Mouse (Mus musculus): Measurements from ENCODE around the gene Nt5m.

Gene Nt5m

DNA sequence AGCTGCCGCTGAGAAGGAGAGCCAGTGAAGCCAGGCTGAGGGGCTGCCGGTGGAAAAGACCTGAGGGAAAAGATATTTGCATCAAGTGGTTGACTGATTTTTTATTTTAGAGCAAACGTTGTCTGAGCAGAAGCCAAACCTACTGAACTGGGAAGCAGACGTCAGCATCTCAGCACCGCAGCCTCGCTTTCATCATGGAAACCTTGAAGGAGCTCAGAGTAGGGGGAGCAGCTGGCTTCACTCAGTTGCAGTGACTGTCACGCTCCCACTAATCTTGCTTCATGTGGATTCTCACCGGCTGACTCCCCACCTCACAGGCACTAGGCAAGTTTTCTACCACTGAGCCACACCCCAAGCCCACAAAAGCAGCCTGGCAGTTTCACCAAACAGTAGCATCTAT lies 56.1 kb downstream of the Nt5m start:
- in situ Hi-C loops (cut with MboI; ENCODE audit: low pct_unique_long_range_greater_than_20kb in 1 of 2, low sequenced_read_pairs in 2 of 2, unreplicated experiment in 1 of 2) = no loop called here

DNA sequence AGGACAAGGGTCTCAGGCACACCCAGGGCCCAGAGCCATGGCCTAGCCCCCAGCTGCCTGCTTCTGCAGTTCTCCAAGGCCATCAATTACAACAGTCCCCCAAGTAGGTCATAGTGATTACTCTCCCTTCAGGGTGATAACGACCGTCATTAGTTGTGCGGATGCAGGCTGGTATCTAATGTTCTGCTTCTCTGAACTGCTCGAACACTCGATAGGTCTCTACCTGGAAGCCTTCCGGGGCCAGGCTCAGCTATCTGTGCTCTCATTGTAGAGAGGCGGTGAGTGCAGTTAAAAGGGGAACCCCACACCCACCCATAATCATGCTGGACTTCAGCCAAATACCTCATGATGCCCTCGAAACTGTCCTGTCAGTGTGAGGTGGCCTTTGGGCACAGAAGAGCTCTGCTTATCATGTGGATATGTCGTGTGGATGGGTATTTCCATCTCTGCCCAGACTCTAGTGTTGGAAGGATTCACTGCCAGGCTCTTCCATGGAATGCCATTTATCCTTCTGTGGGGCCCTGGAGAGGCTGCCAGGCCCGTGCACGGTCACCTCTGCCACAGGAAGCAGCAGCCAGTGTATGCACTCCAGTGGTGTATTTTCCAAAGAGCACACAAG lies 58.8 kb downstream of the Nt5m start:
- in situ Hi-C loops (cut with MboI; ENCODE audit: low pct_unique_long_range_greater_than_20kb in 1 of 2, low sequenced_read_pairs in 2 of 2, unreplicated experiment in 1 of 2) = no loop called here

DNA sequence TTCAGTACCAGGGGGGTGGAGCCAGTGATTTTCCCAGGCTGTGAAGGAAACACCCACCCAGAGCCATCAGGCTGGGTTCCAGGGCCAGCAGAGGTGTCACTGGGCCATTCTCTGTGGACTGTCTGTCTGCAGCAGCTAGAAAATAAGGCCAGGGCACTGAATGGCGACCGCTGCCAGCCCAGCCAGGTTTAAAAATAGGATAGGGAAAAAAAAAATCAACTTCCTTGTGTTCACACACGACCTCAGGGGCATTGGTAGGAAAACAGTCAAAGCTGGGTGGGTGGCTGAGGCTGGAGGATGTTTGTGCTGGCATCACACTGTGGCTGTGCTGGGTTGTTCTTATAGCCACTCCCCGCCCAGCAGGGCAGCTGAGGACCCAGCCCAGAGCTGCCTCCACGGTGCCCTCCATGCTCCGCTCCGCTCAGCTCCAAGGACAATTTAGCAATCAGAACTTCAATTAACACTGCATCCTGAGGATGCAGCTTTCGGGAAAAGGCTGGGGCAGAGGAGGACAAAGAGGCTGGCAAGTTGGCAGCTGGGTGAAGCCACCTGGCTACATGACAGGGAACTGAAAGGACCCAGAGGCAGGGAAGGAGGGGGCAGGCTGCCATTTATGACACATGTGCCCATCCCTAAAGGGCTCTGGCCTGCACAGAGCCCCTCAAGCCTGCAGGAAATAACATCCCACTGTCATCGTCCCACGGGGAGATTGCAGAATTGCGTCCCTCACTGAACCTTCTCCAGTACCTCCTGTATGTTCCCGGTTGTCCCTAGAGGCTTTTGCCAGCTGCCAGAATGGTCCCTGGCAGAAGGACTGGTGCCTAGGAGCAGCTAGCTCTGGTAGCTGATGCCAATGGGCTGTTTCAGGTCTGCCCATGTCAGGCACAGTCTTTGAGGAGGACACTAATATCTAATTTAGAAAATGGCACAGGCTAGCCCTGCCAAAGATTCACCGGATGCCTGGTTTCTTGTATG lies 60.8 kb downstream of the Nt5m start:
- in situ Hi-C loops (cut with MboI; ENCODE audit: low pct_unique_long_range_greater_than_20kb in 1 of 2, low sequenced_read_pairs in 2 of 2, unreplicated experiment in 1 of 2) = no loop called here

DNA sequence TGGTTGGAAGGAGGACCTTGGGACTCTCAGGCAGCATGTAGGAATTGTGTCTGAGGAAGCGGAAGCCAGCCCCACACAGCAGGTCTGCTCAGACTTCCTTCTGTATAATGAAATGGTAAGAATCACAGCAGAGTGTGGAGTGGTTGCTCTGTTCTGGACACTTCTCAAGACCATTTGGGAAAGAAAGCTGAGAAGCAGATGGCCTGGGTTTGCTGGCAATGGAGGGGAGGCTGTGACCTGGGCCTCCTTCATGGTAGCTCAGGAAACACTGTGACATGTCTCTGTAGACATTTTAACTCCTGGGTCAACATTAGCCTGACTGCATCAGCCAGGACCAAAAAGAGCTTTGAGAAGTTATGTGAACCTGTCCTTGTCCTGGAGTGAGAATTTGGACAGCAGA lies 61.7 kb downstream of the Nt5m start:
- in situ Hi-C loops (cut with MboI; ENCODE audit: low pct_unique_long_range_greater_than_20kb in 1 of 2, low sequenced_read_pairs in 2 of 2, unreplicated experiment in 1 of 2) = no loop called here

DNA sequence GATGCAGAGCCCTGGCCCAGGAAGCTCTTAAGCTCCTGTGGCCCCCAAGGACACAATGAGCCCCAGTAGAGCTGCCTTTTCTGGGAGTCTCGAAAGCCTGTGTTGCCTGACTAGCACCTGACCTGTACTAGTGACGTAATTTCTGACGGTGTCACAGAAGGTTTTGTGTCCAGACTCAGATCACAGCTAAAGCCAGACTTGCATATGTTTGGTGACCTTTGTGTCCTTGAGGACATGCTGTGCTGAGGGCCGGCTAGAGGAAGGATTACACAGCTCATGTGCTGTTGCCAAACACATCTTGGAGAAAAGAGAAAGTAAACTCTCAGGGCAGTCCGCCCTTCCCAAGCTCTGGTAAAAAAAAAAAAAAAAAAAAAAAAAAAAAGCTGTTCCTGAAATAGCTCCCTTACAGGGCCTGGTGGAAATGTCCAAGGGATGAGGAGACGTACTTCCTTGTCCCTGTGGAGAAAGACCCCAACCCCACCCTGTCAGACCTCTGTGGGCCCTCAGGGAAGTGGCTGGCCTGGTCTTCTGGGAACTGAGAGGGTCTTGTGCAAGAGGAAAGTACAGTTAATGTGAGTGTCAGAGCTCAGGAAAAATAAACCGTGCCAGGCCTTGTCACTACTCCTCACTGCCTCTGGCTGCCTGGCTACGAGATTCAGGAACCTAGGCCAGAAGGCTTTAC lies 62.9 kb downstream of the Nt5m start:
- in situ Hi-C loops (cut with MboI; ENCODE audit: low pct_unique_long_range_greater_than_20kb in 1 of 2, low sequenced_read_pairs in 2 of 2, unreplicated experiment in 1 of 2) = no loop called here

DNA sequence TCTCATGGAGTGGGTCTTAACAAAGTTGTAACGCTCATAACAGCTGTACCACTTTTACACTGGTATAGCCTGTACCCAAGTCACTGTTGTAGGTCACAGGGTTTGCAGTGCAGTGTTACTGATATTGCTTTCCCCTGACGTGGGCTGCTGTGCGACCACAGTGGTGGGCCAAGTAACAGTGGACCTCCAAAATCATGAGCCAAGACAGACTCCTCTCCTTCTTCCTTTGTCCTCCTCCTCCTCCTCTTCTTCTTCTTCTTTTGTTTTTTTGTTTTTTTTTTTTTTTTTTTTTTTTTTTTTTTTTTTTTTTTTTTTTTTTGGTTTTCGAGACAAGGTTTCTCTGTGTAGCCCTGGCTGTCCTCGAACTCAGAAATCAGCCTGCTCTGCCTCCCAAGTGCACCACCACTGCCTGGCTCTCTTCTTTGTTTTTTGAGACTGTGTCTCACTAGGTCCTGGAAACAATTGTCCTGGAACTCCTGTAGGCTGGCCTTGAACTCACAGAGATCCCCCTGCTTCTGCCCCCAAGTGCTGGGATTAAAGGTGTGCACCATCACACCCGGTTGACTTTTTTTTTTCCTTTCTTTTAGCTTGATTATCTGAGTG lies 67.4 kb downstream of the Nt5m start:
- in situ Hi-C loops (cut with MboI; ENCODE audit: low pct_unique_long_range_greater_than_20kb in 1 of 2, low sequenced_read_pairs in 2 of 2, unreplicated experiment in 1 of 2) = no loop called here

DNA sequence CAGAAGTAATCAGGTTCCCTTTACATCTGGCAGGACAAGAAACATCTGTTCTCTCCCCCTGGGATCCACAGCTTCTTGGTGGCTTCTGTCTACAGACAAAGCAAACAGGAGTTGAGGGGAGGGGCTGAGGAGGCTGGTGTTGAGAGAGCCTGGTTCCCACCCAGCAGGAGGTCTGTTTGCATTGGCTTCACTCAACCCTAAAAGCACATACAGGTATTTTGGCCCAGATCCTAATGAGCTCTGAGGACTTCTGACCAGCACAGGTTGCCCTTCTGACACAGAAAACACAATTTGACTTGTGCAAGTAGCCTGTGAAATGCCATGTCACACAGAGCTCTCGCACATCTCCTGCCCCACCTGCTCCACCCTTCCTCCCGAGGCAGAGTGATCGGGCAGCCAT lies 69.2 kb downstream of the Nt5m start:
- in situ Hi-C loops (cut with MboI; ENCODE audit: low pct_unique_long_range_greater_than_20kb in 1 of 2, low sequenced_read_pairs in 2 of 2, unreplicated experiment in 1 of 2) = no loop called here

DNA sequence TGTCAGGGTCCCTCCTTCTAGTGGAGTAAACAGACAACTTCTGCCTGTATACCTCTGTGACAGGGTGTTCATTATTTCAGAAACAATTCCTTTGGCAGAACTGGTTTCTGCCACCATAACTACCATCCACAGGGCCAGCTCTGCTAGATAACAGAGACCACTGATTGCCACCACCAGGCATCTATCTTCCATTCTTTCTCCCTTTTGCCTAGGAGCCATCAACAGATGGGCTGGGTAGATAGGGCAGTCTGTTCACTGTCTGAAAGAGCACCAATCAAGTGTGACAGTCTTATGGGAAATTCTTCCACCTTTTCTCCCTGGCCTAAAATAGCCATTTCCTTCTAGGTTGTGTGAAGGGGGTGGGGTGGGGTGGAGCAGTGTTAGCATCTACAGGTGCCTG lies 71.3 kb downstream of the Nt5m start:
- in situ Hi-C loops (cut with MboI; ENCODE audit: low pct_unique_long_range_greater_than_20kb in 1 of 2, low sequenced_read_pairs in 2 of 2, unreplicated experiment in 1 of 2) = no loop called here

DNA sequence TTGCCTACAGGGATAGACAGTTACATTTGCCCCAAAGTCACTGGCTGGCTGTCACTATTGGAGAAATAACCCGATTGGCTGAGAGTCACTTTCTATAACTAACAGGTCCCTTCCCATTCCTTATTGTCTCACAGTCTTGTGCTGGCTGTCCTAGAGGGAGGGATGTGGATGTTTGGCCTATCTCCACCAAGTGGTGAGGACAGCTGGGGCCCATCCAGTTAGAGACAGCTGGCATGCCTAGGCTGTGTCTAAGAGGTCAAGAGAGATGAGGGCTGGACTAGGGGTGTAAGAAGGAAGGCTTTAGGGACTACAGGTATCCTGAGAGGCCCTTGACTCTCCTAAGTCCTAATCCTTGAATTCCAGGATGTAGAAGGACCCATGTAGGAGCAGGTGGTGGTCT lies 72.3 kb downstream of the Nt5m start:
- in situ Hi-C loops (cut with MboI; ENCODE audit: low pct_unique_long_range_greater_than_20kb in 1 of 2, low sequenced_read_pairs in 2 of 2, unreplicated experiment in 1 of 2) = no loop called here

DNA sequence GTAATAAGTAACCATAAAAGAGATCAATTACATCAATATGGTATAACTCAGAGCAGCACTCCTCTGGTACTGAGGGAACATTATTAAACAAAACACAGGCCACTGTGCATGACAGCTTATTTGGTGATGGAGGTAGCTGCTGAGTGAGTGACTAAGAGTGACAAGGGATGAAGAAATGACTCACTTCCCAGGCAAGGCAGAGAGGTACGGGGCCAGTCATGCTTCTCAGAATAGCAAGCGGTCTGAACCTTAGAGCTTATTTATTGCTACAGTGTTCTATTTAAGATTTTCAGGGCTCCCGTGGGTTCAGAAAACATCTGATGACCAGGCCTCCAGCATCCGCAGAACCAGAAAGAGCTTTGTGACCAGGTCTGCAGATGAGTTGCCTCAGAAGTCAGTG lies 74.5 kb downstream of the Nt5m start:
- in situ Hi-C loops (cut with MboI; ENCODE audit: low pct_unique_long_range_greater_than_20kb in 1 of 2, low sequenced_read_pairs in 2 of 2, unreplicated experiment in 1 of 2) = no loop called here

DNA sequence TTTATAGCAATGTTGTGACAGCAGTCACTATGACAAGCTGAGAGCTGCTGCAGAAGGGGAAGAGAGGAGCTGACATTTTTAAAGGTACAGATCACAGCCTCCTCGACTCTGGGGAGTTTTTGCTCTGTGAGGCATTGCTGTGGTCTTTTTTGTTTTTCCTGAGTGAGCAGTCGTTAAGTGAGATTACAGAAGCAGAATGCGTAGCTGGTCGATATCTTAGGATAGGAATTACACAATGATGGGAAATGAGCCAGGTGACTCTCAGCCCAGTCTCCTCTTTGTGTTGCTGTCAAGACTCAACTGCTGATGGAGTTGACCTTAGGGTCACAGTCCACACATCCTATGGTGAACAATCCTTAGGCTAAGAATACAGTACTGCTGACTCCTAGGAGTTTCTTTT lies 78.8 kb downstream of the Nt5m start:
- in situ Hi-C loops (cut with MboI; ENCODE audit: low pct_unique_long_range_greater_than_20kb in 1 of 2, low sequenced_read_pairs in 2 of 2, unreplicated experiment in 1 of 2) = no loop called here

DNA sequence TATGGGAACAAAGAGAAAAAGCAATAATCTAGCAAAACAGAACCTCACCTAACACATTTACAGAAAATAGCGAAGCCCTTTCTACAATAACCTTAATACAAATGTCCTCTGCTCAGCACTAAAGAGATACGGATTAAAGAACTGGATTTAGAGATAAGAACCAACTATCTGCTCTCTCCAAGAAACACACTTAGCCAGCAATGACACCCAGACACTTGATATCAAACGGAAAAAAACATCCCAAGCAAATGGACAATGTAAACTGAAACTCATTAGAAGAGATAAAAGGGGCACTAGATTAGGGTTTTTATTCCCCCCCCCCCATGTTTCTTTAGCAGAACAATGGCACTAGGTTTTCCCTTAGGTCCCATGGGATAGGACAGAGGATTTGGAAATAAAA lies 80.2 kb downstream of the Nt5m start:
- in situ Hi-C loops (cut with MboI; ENCODE audit: low pct_unique_long_range_greater_than_20kb in 1 of 2, low sequenced_read_pairs in 2 of 2, unreplicated experiment in 1 of 2) = no loop called here

DNA sequence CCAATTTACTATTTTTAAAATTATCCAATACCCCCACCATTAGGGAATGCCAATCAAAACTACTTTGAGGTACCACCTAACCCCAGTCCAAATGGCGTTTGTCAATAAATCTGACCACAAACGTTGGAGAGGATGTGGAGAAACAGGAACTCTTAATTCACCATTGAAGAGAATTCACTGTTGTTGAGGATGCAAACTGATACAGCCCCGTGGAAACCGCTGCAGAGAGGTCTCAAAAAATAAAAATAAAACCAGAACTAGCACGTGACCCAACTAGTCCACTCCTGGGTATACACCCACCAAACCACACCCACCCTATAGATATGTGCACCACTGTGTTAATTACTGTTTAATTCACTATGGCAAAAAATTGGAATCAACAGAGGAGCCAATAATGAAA lies 81.1 kb downstream of the Nt5m start:
- in situ Hi-C loops (cut with MboI; ENCODE audit: low pct_unique_long_range_greater_than_20kb in 1 of 2, low sequenced_read_pairs in 2 of 2, unreplicated experiment in 1 of 2) = no loop called here

DNA sequence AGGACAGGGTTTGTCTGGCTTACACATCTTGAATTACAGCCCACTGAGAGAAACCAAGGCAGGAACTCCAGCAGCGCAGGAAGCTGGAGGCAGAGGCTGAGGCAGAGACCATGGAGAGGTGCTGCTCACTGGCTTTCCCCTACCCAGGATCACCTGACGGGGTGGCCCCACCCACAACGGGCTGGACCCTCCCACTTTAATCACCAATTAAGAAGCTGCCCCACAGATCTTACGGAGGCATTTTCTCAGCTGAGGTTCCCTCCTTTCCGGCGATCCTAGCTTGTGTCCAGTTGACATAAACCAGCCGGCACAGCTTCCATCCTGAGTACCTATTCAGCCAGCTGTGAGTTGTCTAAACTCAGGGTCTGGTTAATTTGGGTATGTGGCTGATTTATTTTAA lies 82.0 kb downstream of the Nt5m start:
- in situ Hi-C loops (cut with MboI; ENCODE audit: low pct_unique_long_range_greater_than_20kb in 1 of 2, low sequenced_read_pairs in 2 of 2, unreplicated experiment in 1 of 2) = no loop called here

DNA sequence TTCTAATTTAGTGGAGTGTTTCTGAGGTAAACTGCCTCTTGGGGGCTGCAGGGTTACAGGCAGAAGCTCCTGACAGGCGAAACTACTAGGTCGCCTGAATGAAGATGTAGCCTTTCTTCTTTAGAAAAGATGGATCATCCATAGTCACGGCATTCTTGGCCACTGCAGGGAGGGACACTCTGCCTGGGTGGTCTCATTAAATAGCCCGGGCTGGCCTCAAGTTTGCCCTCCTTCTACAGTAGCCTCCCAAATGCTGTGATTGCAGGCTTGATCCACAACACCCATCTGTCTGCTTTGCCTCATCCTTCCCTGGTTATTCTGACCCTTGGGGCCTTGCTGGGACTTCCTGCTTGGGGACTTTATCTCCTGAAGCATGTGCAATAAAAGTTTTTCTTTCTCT lies 90.8 kb downstream of the Nt5m start:
- in situ Hi-C loops (cut with MboI; ENCODE audit: low pct_unique_long_range_greater_than_20kb in 1 of 2, low sequenced_read_pairs in 2 of 2, unreplicated experiment in 1 of 2) = no loop called here
